Mouse (Mus musculus): ENCODE results near the gene Tmem266. TPM values are rescaled to one million over a fixed set of nuclear protein-coding genes. Genes with fewer than 3 reads are reported as not detected.

The Tmem266 gene
- 0.17 and 0.23 TPM in 2 replicates for polyA plus RNA-seq (2014; fragmentation: Nextera tagmentation; extraction: Ambion mirVana)

DNA sequence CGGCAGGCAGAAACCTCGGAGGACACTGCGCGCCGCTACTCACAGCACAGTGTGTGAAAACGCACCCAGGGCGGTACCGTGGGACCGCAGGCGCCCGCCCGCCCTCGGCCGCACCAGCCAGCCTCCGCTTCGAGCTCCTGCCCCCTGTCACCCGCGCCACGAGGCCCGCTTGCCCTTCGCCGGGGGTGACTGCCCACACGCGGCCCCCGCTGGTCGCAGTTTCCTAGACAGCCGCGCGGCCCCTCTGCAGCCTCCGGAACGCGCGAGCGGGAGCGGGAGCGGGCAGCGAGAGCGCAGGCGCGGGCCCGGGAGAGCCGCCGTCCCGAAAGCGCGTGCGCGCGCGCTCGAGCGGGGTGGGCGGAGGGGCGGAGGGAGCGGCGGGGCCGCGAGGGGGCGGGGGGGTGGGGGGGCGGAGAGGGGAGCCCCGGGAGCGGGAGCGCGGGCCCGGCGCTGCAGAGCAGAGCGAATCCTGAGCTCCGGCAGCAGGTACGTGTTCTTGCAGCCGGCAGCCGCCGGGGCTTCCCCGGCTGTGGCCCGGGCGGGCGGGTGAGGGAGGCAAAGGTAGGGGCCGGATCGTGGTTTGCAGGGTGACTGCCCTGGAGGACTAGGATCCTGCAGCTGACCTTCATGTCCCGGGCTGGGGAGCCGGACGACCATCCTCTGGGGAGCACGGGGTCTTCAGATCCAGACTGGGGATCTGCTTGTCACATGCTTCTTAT is at the start of gene Tmem266, which contains the start of gene Nrg4:
Tmem266 (plus strand) TSS at position 399 of the 719 bp plus-strand sequence.
Nrg4 (minus strand) TSS at position 330 of the 719 bp plus-strand sequence.
- H3K9me3 ChIP-seq (ENCODE audit: control insufficient read depth, low read length): no peaks in the 10 kb centered on the region
- peak within 1 kb of the TSS; percentile 83 for H3K4me2 ChIP-seq (ENCODE audit: low read depth, severe bottlenecking)
- no peaks in the 10 kb centered on the region for H3K36me3 ChIP-seq (ENCODE audit: control insufficient read depth, insufficient read depth, low read length)
- no peaks in the 10 kb centered on the region for H3K4me1 ChIP-seq (ENCODE audit: control insufficient read depth, insufficient read depth, low read length)
- peaks cover 18% of the 10 kb centered on the region for H3K27me3 ChIP-seq (ENCODE audit: control insufficient read depth, insufficient read depth, low read length)
- H3K4me3 ChIP-seq (ENCODE audit: low read depth, low read length): peak within 1 kb of the TSS; percentile 46
- ATAC-seq (ENCODE audit: insufficient number of reproducible peaks, low FRiP score, low TSS enrichment, low read depth) (peak; percentile 83), DNase-seq (ENCODE audit: low spot score) (peak; percentile 83)
- peak within 1 kb of the TSS; percentile 62 for H3K9ac ChIP-seq (ENCODE audit: low read length)
- WGBS: under 1% methylated on average over 55 of the region's 82 CpGs
- no peak within 1 kb of the TSS for H3K27ac ChIP-seq (replicated peaks; ENCODE audit: low read depth, low read length)

DNA sequence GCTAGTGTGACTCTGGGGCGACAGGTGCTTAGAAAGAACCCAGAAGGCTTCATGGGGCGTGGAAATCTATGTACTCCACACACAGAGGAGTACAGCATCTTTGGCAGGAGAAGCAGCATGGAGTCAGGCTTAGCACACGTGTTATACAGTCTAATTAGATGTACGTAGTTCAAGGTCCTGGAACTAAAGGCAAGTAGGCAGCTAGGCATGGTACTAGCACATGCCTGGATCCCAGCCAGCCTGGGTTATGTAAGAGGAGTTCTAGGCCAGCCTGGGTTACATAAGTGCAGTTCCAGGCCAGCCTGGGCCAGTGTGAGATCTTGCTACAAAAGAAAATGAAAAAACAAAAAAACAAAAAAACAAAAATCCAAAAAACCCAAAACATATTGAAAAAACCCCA is 49.2 kb upstream of the Tmem266 start:
- H3K4me2 ChIP-seq (ENCODE audit: low read depth, severe bottlenecking): no peak overlapping the region
- H3K27ac ChIP-seq (replicated peaks; ENCODE audit: low read depth, low read length): no peak overlapping the region
- no peak for ATAC-seq (ENCODE audit: insufficient number of reproducible peaks, low FRiP score, low TSS enrichment, low read depth)
- WGBS: 59% methylated on average over 4 of the region's 4 CpGs
- H3K36me3 ChIP-seq (ENCODE audit: control insufficient read depth, insufficient read depth, low read length): no peaks in the 10 kb centered on the region
- H3K9me3 ChIP-seq (ENCODE audit: control insufficient read depth, low read length): no peaks in the 10 kb centered on the region
- H3K27me3 ChIP-seq (ENCODE audit: control insufficient read depth, insufficient read depth, low read length): no peaks in the 10 kb centered on the region
- H3K4me1 ChIP-seq (ENCODE audit: control insufficient read depth, insufficient read depth, low read length): no peaks in the 10 kb centered on the region
- no peak for DNase-seq (ENCODE audit: low spot score)
- no peak overlapping the region for H3K4me3 ChIP-seq (ENCODE audit: low read depth, low read length)
- no peak overlapping the region for H3K9ac ChIP-seq (ENCODE audit: low read length)

DNA sequence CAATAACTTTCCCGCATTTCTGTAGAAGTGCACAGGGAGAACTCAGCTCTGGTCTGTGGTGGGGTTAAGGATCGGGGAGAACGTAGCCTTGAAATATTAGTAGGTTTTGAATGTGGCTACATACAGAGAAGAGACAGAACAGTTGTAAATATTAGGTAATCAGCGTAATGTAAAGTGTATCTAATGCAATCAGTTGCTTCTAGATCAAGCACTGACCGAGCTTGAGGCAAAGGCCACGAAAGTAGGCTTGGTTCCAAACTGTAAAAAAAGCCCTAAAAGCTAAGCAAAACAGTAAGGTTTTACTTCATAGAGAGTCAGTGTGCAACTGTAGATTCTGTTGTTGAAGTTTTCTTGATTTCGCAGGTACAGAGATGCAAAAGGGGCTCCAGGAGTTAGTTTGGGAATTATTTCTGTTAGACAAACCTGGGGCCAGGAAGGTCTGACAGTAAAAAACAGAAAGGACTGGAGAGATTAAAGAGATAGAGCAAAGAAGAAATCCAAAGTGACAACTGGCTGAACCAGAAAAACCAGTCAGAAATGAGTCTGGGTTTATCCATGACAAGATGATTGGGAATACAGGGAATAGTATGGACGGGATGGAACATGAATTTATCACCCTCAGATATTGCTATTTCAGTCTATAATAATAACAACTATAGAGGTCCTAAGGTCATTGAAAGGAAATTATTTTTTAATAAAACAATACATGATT is 47.4 kb upstream of the Tmem266 start:
- no peak for DNase-seq (ENCODE audit: low spot score)
- peaks cover 4% of the 10 kb centered on the region; the same call in 1 of the 2 replicates for H3K4me1 ChIP-seq (ENCODE audit: control insufficient read depth, insufficient read depth, low read length)
- H3K27me3 ChIP-seq (ENCODE audit: control insufficient read depth, insufficient read depth, low read length): no peaks in the 10 kb centered on the region
- WGBS: 87% methylated on average over 8 of the region's 8 CpGs
- H3K9ac ChIP-seq (ENCODE audit: low read length): no peak overlapping the region
- no peak for ATAC-seq (ENCODE audit: insufficient number of reproducible peaks, low FRiP score, low TSS enrichment, low read depth)
- no peak overlapping the region for H3K4me2 ChIP-seq (ENCODE audit: low read depth, severe bottlenecking)
- H3K4me3 ChIP-seq (ENCODE audit: low read depth, low read length): no peak overlapping the region
- no peaks in the 10 kb centered on the region for H3K36me3 ChIP-seq (ENCODE audit: control insufficient read depth, insufficient read depth, low read length)
- H3K9me3 ChIP-seq (ENCODE audit: control insufficient read depth, low read length): no peaks in the 10 kb centered on the region
- H3K27ac ChIP-seq (replicated peaks; ENCODE audit: low read depth, low read length): no peak overlapping the region

DNA sequence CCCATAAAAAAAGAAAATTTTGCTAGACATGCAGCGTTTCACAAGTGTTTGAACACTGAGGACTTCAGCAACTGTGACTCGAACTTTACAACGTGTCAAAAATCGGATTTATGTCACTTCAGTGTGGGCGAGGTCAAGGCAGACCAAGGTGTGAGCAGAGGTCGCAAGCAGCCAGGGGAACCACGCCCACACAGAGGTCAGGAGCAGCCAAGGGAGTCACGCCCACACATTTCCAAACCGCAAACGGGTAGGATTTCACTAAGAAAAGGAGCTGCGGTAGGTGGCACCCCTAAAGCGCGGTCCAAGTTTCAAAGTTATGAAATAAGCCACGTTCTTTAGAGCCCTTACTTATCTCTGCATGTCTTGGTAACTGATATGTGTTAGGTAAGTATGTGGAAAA is 43.2 kb upstream of the Tmem266 start:
- Histone ChIP-seq H3K4me1 (ENCODE audit: control insufficient read depth, insufficient read depth, low read length) (peaks cover 4% of the 10 kb centered on the region; the same call in 1 of the 2 replicates), H3K27ac (replicated peaks; ENCODE audit: low read depth, low read length) (no peak overlapping the region), H3K4me2 (ENCODE audit: low read depth, severe bottlenecking) (peak overlapping the region; percentile 28; the same call in 1 of the 2 replicates), H3K9me3 (ENCODE audit: control insufficient read depth, low read length) (no peaks in the 10 kb centered on the region), H3K27me3 (ENCODE audit: control insufficient read depth, insufficient read depth, low read length) (no peaks in the 10 kb centered on the region), H3K4me3 (ENCODE audit: low read depth, low read length) (no peak overlapping the region), H3K9ac (ENCODE audit: low read length) (no peak overlapping the region), H3K36me3 (ENCODE audit: control insufficient read depth, insufficient read depth, low read length) (no peaks in the 10 kb centered on the region)
- ATAC-seq (ENCODE audit: insufficient number of reproducible peaks, low FRiP score, low TSS enrichment, low read depth) (no peak), DNase-seq (ENCODE audit: low spot score) (peak; percentile 68)
- 1% methylated on average over 14 of the region's 14 CpGs for WGBS

DNA sequence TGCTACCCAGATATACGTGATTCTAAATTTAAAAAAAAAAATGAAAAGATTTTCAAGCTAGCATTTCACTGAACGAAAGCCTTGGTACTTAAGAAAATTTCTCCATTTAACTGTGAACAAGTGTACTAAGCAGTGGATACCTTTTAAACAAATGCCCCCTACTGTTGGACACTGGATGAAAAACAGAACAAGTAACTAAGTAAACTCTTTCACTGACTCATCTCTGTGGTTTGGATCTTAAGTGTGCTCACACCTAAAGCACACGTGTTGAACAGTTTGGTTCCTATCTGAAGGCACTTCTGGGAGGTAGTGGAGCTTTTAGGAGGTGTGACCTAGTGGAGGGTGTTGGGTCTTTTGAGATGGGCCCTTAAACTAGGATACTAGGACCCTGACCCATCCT is 41.5 kb upstream of the Tmem266 start:
- H3K27me3 ChIP-seq (ENCODE audit: control insufficient read depth, insufficient read depth, low read length): no peaks in the 10 kb centered on the region
- H3K9ac ChIP-seq (ENCODE audit: low read length): no peak overlapping the region
- WGBS: 78% methylated on average over 3 of the region's 3 CpGs
- no peaks in the 10 kb centered on the region for H3K9me3 ChIP-seq (ENCODE audit: control insufficient read depth, low read length)
- H3K4me1 ChIP-seq (ENCODE audit: control insufficient read depth, insufficient read depth, low read length): peaks cover 4% of the 10 kb centered on the region; the same call in 1 of the 2 replicates
- H3K4me2 ChIP-seq (ENCODE audit: low read depth, severe bottlenecking): no peak overlapping the region
- ATAC-seq (ENCODE audit: insufficient number of reproducible peaks, low FRiP score, low TSS enrichment, low read depth) (no peak), DNase-seq (ENCODE audit: low spot score) (no peak)
- H3K36me3 ChIP-seq (ENCODE audit: control insufficient read depth, insufficient read depth, low read length): no peaks in the 10 kb centered on the region
- no peak overlapping the region for H3K27ac ChIP-seq (replicated peaks; ENCODE audit: low read depth, low read length)
- H3K4me3 ChIP-seq (ENCODE audit: low read depth, low read length): no peak overlapping the region

DNA sequence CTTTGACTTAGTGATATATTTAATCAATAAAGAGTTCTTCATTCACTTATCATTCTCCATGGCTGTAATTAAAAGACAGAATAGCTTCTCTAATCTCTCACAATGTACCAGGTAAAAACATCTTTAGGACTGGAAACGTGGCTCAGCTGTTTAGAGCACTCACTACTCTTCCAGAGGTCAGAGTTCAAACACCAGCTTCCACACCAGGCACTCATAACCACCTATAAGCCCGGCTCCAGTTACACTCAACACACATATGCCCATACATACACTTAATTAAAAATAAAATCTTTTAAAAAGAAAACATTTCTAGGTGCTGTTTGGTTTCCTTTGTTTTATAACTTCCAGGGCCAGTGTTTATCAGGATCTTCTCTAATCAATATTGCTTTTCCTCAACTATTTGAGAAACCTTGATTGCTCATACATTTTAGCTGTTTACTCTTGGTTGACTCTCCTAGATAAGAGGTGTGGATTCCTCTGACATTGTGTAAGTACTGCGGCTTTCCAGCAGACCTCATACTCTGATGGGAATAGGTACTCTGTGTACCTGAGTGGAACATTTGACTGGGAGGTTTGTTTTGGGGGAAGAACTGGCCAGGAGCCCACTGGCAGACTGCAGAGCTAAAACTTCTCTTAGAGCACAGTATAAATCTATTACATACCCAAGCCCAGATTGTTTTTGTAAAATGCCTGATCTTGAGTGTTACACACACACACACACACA is 37.1 kb upstream of the Tmem266 start:
- no peaks in the 10 kb centered on the region for H3K36me3 ChIP-seq (ENCODE audit: control insufficient read depth, insufficient read depth, low read length)
- H3K4me2 ChIP-seq (ENCODE audit: low read depth, severe bottlenecking): no peak overlapping the region
- H3K4me1 ChIP-seq (ENCODE audit: control insufficient read depth, insufficient read depth, low read length): no peaks in the 10 kb centered on the region
- no peaks in the 10 kb centered on the region for H3K9me3 ChIP-seq (ENCODE audit: control insufficient read depth, low read length)
- no peak for DNase-seq (ENCODE audit: low spot score)
- 50% methylated on average over 3 of the region's 3 CpGs for WGBS
- H3K4me3 ChIP-seq (ENCODE audit: low read depth, low read length): no peak overlapping the region
- no peak for ATAC-seq (ENCODE audit: insufficient number of reproducible peaks, low FRiP score, low TSS enrichment, low read depth)
- H3K27me3 ChIP-seq (ENCODE audit: control insufficient read depth, insufficient read depth, low read length): no peaks in the 10 kb centered on the region
- H3K27ac ChIP-seq (replicated peaks; ENCODE audit: low read depth, low read length): no peak overlapping the region
- H3K9ac ChIP-seq (ENCODE audit: low read length): no peak overlapping the region

DNA sequence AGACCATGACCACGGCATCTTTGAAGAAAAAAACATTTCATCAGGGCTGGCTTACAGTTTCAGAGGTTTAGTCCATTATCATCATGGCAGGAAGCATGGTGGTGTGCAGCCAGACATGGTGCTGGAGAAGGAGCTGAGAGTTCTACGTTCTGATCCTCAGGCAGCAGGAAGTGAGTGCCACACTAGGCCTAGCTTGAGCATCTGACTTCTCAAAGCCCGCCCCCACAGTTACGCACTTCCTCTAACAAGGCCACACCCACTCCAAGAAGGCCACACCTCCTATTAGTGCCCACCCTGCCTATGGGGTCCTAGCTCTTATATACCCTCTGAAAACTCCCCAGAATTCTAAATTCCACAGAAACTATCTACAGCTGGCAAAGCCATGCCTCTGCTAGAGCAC is 34.7 kb upstream of the Tmem266 start:
- H3K27me3 ChIP-seq (ENCODE audit: control insufficient read depth, insufficient read depth, low read length): no peaks in the 10 kb centered on the region
- H3K4me1 ChIP-seq (ENCODE audit: control insufficient read depth, insufficient read depth, low read length): no peaks in the 10 kb centered on the region
- H3K4me2 ChIP-seq (ENCODE audit: low read depth, severe bottlenecking): no peak overlapping the region
- WGBS: 92% methylated on average over 4 of the region's 4 CpGs
- no peak overlapping the region for H3K27ac ChIP-seq (replicated peaks; ENCODE audit: low read depth, low read length)
- H3K4me3 ChIP-seq (ENCODE audit: low read depth, low read length): no peak overlapping the region
- H3K9ac ChIP-seq (ENCODE audit: low read length): no peak overlapping the region
- ATAC-seq (ENCODE audit: insufficient number of reproducible peaks, low FRiP score, low TSS enrichment, low read depth): no peak
- DNase-seq (ENCODE audit: low spot score): no peak
- H3K9me3 ChIP-seq (ENCODE audit: control insufficient read depth, low read length): no peaks in the 10 kb centered on the region
- no peaks in the 10 kb centered on the region for H3K36me3 ChIP-seq (ENCODE audit: control insufficient read depth, insufficient read depth, low read length)

DNA sequence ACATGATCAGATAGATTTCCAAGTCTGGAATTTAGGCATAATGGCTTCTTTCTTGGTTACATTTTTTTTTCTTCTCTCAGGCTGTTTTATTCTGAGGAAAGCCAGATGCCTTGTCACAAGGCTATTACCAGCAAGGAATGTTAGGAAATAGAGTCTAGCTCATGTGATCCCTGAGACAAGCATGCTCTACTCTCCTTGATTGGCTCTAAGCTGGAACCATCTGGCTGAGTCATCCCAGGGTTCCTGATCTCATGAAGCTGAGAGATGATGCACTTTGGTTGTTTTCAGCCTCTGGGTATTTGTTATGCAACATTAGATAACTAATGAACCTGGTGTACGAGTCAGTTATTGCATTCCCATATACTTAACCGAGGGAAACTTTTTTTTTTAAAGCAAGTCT is 30.5 kb upstream of the Tmem266 start:
- Histone ChIP-seq H3K36me3 (ENCODE audit: control insufficient read depth, insufficient read depth, low read length) (no peaks in the 10 kb centered on the region), H3K27me3 (ENCODE audit: control insufficient read depth, insufficient read depth, low read length) (no peaks in the 10 kb centered on the region), H3K9me3 (ENCODE audit: control insufficient read depth, low read length) (no peaks in the 10 kb centered on the region), H3K27ac (replicated peaks; ENCODE audit: low read depth, low read length) (no peak overlapping the region), H3K4me3 (ENCODE audit: low read depth, low read length) (no peak overlapping the region), H3K4me2 (ENCODE audit: low read depth, severe bottlenecking) (no peak overlapping the region), H3K4me1 (ENCODE audit: control insufficient read depth, insufficient read depth, low read length) (no peaks in the 10 kb centered on the region), H3K9ac (ENCODE audit: low read length) (no peak overlapping the region)
- ATAC-seq (ENCODE audit: insufficient number of reproducible peaks, low FRiP score, low TSS enrichment, low read depth) (no peak), DNase-seq (ENCODE audit: low spot score) (no peak)
- WGBS: 77% methylated on average over 2 of the region's 2 CpGs

Data from limb, embryonic 11.5 days (tissue).